Mouse (Mus musculus) common myeloid progenitor, adult 5-6 weeks (primary cell): ENCODE results near the gene E2f3. TPM values are rescaled to one million over a fixed set of nuclear protein-coding genes. Genes with fewer than 3 reads are reported as not detected.

Source experiments
- ATAC-seq: replicated peaks from 2 replicates; pipeline ENCODE4 v1.8.0; 2016; ENCODE audit warnings: low read depth, mild to moderate bottlenecking, moderate TSS enrichment, inconsistent platforms; ENCODE audit not compliant: poor library complexity, severe bottlenecking
- total RNA-seq: library from RNA; stranded (forward); fragments of 200-1000, 187-1606 nt; gene quantifications from 2 replicates; pipeline ENCODE4 v1.2.3, GENCODE M21; 2017

E2f3 gene
- total RNA-seq = 13.5 and 15.1 TPM in 2 replicates

DNA sequence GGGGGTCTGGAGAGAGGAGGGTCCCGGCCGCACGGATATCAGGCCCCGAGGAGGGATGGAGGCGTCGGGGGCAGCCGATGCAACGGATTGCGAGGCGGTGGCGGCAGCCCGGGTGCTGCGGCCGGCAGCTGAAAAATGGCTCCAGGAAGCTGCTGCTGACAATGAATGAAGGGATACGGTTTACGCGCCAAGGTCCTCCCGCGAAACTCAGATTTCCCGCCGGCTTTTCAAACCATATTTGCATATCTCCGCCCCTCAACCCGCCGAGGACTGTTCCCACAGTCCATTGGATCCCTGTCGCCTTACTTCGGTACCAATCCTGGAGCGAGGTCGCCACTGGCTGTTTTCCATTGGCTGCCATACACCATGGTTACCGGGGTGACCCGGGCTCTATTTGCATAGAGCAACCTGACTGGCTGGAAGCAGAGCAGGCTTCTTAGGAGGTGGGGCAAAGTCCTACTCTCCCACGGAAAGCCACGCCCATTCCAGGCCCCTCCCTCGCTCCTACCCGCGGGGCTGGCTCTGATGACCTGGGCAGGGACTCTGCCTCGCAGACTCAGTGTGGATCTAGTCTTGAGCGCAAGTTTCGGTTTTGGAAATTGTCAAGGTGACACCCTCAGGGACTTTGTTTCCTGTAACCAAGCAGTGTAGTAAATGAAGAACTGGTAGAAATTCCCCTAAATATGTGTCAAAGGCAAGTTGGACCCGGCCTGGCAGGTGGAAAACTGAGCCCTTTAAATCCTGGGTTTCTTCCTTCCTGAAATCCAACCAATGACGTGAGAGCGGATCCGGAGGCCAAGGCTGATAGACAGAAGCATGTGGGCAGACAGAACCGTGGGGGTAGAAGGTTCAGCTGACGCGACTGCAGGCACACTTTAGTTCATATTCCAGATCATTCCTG is at the start of gene E2f3:
E2f3 (minus strand) TSS at position 209 of the 901 bp plus-strand sequence.
- ATAC-seq = peak; percentile 83

DNA sequence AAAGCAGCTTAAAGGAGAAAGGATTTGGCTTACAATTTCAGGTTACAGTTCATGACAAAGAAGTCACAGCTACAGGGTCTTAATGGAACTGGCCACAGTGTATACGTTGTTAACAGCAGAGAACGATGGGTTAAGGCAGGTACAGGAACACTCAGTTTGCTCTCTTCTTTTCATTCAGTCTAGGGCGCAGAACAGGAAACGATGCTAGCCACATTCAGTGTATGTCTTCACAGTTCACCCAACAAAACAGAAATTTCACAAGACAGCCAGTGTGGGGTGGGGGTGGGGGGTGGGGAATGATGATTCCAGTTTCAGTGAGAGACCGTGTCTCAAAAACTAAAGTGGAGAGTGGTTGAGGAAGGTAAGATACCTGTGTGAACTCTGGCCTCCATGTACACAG is 48.7 kb upstream of the E2f3 start:
- no peak for ATAC-seq

DNA sequence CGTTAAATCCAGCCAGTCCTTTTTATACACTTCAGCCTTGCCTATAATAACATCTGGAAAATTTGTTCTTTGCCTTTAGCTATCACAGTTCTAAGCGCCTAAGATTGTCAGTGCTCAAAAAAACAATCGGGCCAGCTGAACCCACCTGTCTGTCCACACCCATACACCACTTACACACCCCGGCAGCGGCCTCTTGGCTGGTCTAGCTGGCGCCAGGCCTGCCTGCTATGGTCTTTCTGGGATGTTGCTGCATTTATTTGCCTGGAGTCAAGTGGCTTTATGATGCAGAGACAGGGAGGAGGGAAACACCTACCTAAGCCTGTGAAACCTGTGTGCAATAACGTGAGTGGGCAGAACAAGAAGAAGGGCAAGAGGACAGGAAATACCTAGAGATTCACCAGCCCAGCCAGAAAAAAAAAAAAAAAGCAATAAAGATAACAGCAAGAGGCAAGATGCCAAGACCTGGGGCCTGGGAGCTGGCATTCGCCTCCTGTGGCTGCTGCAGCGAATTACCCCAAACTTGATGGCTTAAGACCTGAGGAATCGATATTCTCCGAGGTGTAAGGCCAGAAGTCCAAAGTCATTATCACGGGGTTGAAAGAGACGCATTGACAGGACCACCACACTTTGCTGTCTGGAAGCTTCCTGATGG is 45.9 kb upstream of the E2f3 start:
- ATAC-seq = no peak

DNA sequence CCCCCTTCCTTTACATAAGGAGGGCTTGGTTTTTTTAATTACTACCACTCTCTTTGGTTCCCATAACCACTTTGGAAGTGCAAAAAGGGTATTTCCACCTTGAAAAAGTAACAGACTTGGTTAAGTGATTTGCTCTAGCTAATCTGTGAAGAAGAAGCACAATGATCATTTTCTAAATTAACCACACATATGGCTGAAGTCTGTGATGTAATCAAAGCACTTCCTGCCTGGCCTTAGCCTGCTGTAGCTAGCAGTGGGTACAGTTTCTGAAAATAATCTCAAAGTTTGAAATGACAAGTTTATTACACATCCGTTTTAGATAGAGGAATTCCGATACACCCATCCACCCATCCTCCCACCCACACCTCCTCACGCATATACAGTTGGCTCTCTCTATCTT is 42.0 kb upstream of the E2f3 start:
- ATAC-seq = no peak

DNA sequence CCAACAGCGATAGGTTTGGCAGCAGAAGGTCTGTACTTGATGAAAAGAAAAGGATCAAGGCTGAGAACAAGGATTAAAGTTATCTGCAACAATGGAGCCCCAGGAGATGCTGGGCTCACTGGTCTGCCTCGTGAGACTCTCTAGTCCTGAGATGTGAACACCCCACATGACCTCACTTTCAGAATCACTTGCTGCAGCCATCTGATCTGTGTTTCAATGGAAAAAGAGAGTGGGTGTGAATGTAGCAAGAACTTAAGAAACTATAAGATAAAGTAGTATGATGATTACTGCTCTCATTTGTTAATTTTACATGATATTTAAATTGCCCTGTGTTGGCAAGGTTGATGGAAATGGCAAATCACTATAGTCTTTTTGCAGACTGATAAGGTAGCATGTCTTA is 36.6 kb upstream of the E2f3 start:
- ATAC-seq = no peak

DNA sequence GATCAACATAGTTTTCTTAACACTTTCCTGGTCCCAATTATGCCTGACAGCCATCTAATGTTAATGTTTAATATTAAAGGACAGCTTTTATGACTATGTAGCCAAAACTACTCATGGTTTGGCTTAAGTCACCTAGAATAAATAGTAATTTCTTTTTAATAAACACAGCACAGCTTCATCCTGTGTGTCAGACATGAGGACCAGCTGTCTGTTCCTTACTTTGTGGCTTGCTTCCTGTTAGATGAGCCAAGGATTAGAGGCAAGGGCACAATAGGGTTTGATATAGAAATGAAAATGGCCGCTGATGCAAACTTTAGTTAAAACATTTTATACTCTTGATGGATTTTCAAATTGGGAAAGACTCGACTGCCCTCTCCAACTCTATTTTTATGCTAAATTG is 32.7 kb upstream of the E2f3 start:
- no peak for ATAC-seq

DNA sequence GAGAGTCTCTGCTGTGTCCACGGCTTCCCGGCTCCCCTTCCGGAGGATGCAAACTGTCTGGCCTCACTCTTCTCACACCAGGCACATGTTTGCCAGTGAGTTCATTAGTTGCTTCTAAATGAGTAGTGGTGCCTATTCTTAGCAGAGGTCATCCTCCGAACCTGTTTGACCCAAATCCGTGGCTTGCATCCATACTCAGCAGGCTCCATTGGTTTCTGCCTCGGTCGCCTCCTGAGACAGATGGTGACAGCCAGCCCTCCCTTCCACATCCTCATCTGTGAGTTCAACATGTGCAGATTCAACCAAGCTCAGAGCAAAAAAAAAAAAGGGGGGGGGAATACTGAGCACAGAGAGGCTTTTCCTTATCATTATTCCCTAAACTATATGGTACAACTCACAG is 31.7 kb upstream of the E2f3 start:
- ATAC-seq = no peak

DNA sequence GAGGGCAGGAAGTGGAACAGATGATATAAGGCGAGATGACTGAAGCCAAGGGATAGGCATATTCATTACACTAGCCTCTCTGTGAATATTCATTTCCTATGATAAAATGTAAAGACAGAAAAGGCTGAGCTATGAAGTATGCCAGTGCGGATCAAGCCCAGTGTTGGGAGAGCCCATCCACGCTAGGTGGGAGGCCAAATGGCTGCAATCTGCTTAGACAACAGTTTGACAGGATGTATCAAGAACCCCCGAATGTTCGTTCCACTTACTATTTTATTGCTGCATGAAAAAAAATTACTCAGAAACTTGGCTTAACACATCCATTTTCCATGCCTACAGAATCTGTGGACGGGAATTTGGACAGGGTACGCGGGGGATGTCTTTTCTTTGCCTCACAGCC is 28.7 kb upstream of the E2f3 start:
- ATAC-seq = no peak

DNA sequence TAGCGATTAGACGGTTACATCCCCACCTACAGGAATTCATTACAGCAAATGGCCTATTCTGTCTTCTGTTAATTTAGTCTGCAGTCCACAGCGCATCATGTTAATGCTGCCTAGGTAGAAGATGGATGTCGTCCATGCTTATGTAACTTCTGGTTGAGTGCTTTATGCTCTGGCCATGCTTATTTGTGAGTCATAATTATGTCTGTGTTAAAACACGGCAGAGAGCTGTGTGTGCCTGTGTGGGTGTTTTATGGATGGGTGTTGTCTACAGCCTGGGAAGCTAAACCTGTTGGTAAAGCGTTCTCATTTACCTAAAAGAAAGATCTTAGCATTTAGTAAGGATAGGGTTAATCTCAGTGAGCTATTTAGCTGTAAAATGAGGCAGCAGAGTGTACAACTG is 26.4 kb upstream of the E2f3 start:
- no peak for ATAC-seq

DNA sequence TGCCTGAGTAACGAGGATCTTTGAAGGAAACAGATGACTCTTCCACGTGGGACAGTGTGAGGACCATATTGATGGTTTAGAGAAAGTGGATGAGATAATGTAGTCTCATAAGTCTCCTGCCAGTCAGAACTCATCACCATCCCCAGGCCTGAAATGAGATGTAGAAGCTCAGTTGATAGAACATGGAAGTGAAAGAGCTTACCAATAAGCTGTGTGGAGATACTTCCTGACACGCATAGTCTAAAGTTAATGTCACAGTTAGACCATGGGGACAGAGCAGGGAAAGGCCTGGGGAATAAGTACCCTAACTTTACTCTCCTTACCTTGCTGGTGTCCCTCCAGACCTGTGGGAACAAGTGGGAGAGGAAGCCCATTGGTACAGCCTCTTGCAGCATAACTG is 22.9 kb upstream of the E2f3 start:
- 0 out of 2 replicates have a peak, but pooled peaks have one; percentile 32 for ATAC-seq

DNA sequence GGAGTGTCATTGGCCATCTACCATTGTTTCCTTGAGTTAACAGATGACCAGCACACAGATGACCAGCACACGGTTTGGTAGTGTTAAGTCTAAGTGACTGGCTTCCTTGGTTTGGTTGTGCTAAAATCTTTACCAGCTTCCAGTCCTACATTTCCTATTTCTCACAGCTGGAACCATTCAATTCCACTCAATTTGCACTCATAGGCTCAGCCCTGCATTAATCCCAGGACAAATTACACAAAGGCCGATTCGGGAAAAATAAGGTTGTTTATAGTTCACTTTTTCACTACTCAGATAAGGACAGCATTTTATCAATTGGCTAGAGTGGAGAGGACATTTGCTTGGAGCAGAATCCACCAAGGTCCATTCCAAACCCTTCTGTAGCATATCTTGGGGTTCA is 19.6 kb upstream of the E2f3 start:
- ATAC-seq = no peak

DNA sequence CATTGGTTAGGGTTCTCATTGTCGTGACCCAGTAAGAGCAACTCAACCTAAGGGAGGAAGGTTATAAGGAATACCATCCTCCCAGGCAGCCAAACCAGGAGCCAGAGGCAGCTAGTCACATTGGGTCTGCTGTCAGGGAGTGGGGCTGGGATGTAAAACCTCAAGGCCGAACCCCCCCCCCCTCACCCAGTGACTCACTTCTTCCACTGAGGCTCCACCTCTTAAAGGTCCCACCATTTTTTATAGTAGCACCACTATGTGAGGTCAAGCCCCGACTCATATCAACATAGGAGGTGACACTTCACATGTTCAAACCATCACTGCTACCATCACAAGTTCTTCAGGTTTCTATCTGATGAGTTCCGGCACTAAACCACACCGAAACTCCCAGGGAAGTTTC is 19.0 kb upstream of the E2f3 start:
- ATAC-seq = no peak

DNA sequence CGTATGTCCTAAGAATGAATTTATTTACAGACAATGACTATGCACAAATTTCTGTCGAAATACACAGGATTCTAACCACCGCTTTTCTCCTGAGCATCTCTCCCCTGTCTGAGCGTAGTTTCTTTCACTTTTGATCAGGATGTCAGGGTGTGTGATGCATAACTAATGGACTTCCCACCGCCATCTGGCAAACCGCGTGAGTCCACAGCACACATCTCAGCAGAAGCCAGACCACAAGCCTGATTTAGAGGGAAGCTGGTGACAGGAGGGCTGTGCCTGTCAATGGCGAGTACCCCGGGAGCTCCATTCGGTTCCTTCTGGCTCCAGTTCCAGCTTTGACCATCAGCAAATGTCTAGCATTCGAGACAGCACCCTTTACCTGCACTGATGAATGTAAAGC is 17.3 kb upstream of the E2f3 start:
- ATAC-seq = peak; percentile 97

DNA sequence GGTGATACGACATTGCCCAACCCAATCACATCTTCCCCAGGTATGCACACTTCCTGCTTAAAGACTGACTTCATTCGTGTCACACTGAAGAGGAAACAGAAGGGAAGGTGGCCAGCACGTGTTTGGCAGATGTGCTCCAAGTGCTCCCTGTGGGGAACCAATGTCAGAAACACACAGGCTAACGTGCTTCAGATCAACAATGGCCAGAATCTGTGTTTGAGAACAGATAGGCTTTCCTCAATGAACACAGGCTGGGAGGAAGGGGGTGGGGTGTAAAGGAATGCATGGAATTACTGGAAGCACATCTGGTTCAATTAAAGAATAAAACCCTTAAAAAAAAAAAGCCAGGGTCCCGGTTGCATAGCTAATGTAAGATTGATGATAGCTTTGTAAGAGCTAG is 15.2 kb upstream of the E2f3 start:
- 0 out of 2 replicates have a peak, but pooled peaks have one; percentile 19 for ATAC-seq

DNA sequence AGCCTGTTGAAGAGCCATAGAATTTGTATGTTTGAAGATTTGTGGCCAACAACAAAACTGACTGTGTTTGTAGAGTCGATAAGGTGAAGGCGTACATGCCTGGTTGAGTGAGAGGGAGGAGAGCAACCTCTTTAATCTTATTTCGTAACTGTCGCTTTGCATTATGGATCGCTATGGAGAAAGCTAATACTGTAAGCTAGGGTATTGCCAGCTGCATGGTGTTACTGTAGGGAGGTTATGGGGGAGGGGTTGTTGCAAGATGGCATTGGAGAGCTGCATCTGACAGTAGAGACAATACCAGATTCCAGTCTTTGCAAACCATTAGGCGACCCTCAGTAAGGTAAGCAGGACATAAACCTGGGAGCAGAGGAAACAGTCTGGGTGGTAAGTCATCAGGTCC is 2.1 kb upstream of the E2f3 start:
- no peak for ATAC-seq

DNA sequence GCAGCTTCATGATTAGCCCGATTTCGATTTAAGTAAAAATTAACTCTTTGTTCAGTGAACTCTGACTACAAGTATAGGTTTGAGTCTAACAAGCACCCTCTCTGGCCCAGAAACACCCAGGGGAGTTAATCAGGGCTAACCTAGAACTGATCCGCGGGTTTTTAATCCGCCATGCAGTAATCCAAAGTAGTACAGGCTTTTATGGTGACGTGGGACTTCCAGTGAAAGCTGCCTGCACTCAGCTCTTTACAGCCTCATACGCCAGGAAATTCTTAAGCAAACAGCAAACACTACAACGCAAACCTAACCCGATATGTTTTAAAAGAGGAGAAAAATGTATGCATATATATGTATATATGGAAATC is 875 bp upstream of the E2f3 start:
- ATAC-seq = no peak

DNA sequence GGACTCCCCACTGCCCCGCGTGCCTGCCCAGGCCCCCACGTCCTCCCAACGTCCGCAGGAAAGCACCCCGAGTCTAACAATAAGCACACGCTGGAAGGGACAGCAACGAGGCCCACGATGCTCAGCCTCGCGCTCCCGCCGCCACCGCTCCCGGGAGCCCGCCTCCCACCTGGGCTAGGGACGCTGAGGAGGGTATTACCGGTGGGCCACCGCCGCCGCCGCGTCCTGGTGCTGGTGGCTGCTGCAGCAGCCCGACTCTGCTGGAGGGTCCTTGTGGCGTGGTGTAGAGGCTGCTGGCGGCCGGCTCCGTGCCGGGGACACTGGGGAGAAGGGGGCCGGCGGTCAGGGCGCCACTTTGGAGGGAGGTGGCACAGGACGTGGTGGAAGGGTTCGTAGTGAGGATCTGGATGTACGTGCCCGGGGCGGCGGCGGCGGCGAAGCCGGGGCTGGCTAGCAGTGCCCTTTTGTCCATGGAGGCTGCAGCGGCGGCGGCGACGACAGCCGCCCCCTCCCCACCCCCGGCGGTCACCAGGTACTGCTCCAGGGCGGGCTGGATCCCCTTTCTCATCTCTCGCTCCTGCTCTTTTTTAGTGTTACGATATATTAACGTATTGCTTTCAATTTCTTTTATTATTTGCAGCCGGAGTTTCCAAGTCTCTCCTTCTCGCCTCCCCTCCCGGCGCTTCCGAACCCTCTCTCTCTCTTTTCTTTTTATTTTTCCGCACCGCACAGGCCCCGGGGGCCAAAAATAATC is 585 bp downstream of the E2f3 start:
- ATAC-seq = no peak

DNA sequence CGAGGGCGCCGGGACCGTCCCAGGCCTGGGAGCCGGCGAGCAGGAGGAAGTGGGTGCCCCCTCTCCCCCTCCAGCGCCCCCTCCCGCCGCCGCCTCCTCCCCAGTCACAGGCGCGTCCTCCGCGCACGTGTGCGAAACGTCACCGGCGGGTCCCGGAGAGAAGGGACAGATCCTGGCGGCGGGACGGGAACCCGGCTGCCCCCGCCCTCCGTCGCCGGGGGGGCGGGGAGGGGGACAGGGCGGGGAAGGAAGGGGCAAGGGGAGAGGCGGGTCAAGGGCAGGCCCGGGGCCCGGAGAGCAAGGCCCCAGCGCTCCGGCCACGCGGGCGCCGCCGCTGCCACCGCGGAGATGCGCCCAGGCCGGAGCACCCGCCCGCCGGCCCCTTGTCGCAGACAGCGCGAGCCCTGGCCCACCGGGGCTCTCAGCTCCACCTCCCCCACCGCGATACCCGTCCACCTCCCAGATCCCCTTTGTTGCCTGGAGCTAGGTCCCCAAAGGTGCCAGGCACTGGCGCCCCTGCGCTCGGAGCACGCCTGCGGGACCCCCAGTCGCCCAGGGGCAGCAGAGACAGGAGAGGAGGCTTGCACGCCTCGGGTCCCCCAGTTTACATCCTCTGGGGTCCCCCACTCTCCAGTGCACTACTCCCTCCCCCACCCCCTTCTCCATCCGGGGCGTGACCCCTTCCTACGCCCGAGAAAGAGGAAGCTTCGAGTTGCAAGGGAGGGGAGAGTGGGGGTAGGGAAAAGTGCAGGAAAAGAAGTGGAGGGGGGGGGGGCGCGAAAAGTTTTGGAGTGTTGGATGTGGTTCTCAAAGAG is 1.4 kb downstream of the E2f3 start:
- ATAC-seq = peak; percentile 36

DNA sequence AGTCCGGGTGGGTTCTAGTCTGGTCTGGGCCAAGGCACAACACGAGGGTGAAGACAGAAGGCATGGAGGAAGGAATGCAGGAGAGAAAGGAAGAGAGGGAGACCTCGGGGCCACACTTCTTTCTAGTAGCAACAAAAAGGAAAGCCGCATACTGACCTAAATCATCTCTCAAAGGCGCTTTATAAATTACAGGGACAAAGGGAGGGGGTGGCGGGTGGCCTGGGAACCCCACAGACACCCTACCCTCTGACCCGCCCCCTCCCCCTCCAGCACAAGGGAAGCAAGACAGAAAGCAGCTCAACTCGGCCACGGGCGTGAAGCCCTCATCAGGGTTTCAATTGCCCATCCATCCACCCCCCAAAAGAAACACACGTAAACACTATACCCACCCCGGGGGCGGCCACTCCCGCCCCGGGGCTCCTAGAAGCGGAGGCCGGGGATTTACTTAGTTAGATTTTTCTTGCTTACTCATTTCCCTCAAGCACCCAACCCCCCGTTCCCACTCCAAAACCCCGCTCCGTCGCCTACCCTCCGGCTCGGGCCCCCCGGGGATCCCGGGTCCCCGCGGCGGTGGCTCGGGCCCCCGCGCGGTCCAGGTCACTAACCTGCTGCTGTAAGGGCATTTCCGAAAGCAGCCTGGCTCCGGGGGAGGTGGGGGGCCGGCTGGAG is 2.2 kb downstream of the E2f3 start:
- ATAC-seq = no peak

DNA sequence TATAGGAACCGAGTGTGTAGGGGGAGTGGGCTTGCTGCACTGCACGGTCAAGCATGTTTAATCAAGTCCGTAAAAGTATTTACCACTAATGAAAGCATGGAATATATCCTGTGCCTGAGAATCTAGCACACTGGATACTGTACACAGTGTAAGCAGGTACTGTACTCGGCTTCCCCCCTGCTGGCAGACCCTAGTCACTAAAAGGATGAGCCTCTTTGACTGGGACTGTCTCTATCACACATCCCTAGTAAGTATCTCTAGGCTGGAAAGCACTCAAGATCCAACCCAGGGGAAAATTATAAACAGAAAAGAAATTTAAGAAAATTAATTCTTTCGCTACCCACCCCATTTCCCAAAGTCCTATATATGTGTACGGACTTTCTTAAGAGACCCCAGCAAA is 2.8 kb downstream of the E2f3 start:
- no peak for ATAC-seq
